Mouse (Mus musculus): ENCODE data around the gene Exosc5. TPM values are rescaled to one million over a fixed set of nuclear protein-coding genes. Genes with fewer than 3 reads are reported as not detected.
A peak's percentile ranks its signal among the peaks of the same experiment; 100 is the strongest.

Gene Exosc5
- polyA plus RNA-seq, 2 experiments, result 63.0 to 64.9 TPM

DNA sequence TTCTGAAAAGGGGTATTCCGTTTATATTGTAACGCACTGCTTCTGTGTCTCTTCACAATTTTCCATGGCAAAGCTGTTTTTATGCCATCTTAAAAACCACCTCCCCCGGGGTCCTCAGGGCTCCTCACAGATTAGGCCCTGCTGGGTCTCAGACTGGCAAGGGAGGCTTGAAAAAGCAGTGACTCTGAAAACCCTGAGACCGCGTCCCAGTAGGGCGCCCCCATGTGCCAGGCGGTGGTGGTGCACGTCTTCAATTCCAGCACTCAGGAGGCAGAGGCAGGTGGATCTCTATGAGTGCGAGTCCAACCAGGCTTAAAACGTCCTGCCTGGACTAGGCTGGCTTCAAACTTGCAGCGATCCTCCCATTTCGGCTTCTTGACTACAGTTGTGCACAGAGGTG lies 41.8 kb downstream of the Exosc5 start:
- DNase-seq (ENCODE audit: low spot score) (no peak), ATAC-seq (ENCODE audit: low FRiP score, low read depth) (no peak)

GRCm38 (mm10) chr7:25702350-25702749 lies 43.4 kb downstream of the Exosc5 start:
- 94% methylated on average over 2 of the region's 2 CpGs for WGBS
- H3K4me2 ChIP-seq (replicated peaks; ENCODE audit: low read depth, low read length, severe bottlenecking), result no peak overlapping the region
- ATAC-seq (ENCODE audit: low FRiP score, low read depth) (no peak), DNase-seq (ENCODE audit: low spot score) (no peak)
- H3K27me3 ChIP-seq (ENCODE audit: control insufficient read depth, insufficient read depth, low read length), result no peaks in the 10 kb centered on the region; the same call in 1 of the 2 replicates
- H3K9ac ChIP-seq (ENCODE audit: low read depth, low read length, severe bottlenecking), result no peak overlapping the region
- H3K36me3 ChIP-seq (ENCODE audit: control insufficient read depth, insufficient read depth, low read length), result no peaks in the 10 kb centered on the region
- H3K4me3 ChIP-seq (replicated peaks; ENCODE audit: low read length), result no peak overlapping the region
- no peak for TF ChIP-seq POLR2A (IDR thresholded peaks at IDR 0.05; ENCODE audit: borderline replicate concordance, extremely low read depth, insufficient read depth, insufficient read length)
- no peak overlapping the region for H3K27ac ChIP-seq (replicated peaks; ENCODE audit: low read depth, low read length)
- no peaks in the 10 kb centered on the region for H3K9me3 ChIP-seq (ENCODE audit: control insufficient read depth, low read length)
- H3K4me1 ChIP-seq (ENCODE audit: control insufficient read depth, insufficient read depth, low read length), result no peaks in the 10 kb centered on the region

More for the DNA sequence above, 41.8 kb downstream of the Exosc5 start:
- Histone ChIP-seq H3K27ac (replicated peaks; ENCODE audit: low read depth, low read length) (no peak overlapping the region), H3K4me2 (replicated peaks; ENCODE audit: low read depth, low read length, severe bottlenecking) (no peak overlapping the region), H3K4me3 (replicated peaks; ENCODE audit: low read length) (no peak overlapping the region), H3K9me3 (ENCODE audit: control insufficient read depth, low read length) (no peaks in the 10 kb centered on the region), H3K36me3 (ENCODE audit: control insufficient read depth, insufficient read depth, low read length) (no peaks in the 10 kb centered on the region), H3K27me3 (ENCODE audit: control insufficient read depth, insufficient read depth, low read length) (no peaks in the 10 kb centered on the region; the same call in 1 of the 2 replicates), H3K4me1 (ENCODE audit: control insufficient read depth, insufficient read depth, low read length) (no peaks in the 10 kb centered on the region), H3K9ac (ENCODE audit: low read depth, low read length, severe bottlenecking) (no peak overlapping the region)
- no peak for TF ChIP-seq POLR2A (IDR thresholded peaks at IDR 0.05; ENCODE audit: borderline replicate concordance, extremely low read depth, insufficient read depth, insufficient read length)
- 78% methylated on average over 12 of the region's 12 CpGs for WGBS

DNA sequence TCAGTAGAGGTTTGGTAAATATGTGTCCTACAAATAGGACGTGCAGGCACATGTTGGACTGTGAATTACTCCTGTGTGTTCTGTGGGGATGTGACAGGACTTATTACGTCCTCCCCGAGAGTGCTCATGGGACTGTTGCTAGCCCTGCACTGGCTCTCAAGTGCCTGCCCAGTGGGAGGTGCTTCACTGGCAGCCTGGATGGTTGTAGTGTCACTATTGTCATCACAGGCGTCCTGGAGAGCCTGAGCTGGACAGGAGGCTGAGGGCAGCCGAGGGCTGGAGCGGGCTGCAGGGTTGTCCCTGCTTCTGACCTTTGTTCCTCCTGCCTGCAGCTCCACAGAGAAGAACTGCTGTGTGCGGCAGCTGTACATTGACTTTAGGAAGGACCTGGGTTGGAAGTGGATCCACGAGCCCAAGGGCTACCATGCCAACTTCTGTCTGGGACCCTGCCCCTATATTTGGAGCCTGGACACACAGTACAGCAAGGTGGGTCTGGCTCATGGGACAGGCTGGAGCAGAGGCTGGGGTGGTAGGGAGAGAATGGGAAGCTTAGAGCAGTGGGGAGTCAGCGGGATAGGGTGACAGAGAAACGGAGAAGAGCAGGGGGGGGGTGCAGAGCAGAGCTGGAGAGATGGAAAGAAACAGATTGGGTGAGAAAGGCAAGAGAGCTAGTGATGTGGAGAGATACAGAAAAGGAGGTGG lies 45.0 kb downstream of the Exosc5 start:
- no peak for ATAC-seq (ENCODE audit: low FRiP score, low read depth)
- no peak overlapping the region for H3K4me3 ChIP-seq (replicated peaks; ENCODE audit: low read length)
- WGBS, result 39% methylated on average over 10 of the region's 10 CpGs
- H3K9me3 ChIP-seq (ENCODE audit: control insufficient read depth, low read length), result no peaks in the 10 kb centered on the region
- H3K36me3 ChIP-seq (ENCODE audit: control insufficient read depth, insufficient read depth, low read length), result no peaks in the 10 kb centered on the region
- no peak overlapping the region for H3K9ac ChIP-seq (ENCODE audit: low read depth, low read length, severe bottlenecking)
- H3K4me1 ChIP-seq (ENCODE audit: control insufficient read depth, insufficient read depth, low read length), result peaks cover 5% of the 10 kb centered on the region; the same call in 1 of the 2 replicates
- no peak for DNase-seq (ENCODE audit: low spot score)
- TF ChIP-seq POLR2A (IDR thresholded peaks at IDR 0.05; ENCODE audit: borderline replicate concordance, extremely low read depth, insufficient read depth, insufficient read length), result no peak
- no peaks in the 10 kb centered on the region; the same call in 1 of the 2 replicates for H3K27me3 ChIP-seq (ENCODE audit: control insufficient read depth, insufficient read depth, low read length)
- no peak overlapping the region for H3K4me2 ChIP-seq (replicated peaks; ENCODE audit: low read depth, low read length, severe bottlenecking)
- no peak overlapping the region for H3K27ac ChIP-seq (replicated peaks; ENCODE audit: low read depth, low read length)

- 6% methylated on average over 27 of the region's 37 CpGs for WGBS
- Histone ChIP-seq H3K4me2 (replicated peaks; ENCODE audit: low read depth, low read length, severe bottlenecking) (peak overlapping the region; percentile 43), H3K4me3 (replicated peaks; ENCODE audit: low read length) (peak overlapping the region; percentile 8; the same call in 1 of the 2 replicates), H3K27me3 (ENCODE audit: control insufficient read depth, insufficient read depth, low read length) (no peaks in the 10 kb centered on the region; the same call in 1 of the 2 replicates), H3K27ac (replicated peaks; ENCODE audit: low read depth, low read length) (no peak overlapping the region), H3K36me3 (ENCODE audit: control insufficient read depth, insufficient read depth, low read length) (no peaks in the 10 kb centered on the region), H3K4me1 (ENCODE audit: control insufficient read depth, insufficient read depth, low read length) (peaks cover 5% of the 10 kb centered on the region; the same call in 1 of the 2 replicates), H3K9ac (ENCODE audit: low read depth, low read length, severe bottlenecking) (0 out of 2 replicates have a peak overlapping the region, but pooled peaks have one; percentile 25), H3K9me3 (ENCODE audit: control insufficient read depth, low read length) (no peaks in the 10 kb centered on the region)
- DNase-seq (ENCODE audit: low spot score) (no peak), ATAC-seq (ENCODE audit: low FRiP score, low read depth) (no peak)
- TF ChIP-seq POLR2A (IDR thresholded peaks at IDR 0.05; ENCODE audit: borderline replicate concordance, extremely low read depth, insufficient read depth, insufficient read length), result no peak
Observed at GRCm38 (mm10) chr7:25704716-25705364, 45.9 kb downstream of the Exosc5 start.

GRCm38 (mm10) chr7:25705801-25706251 lies 46.9 kb downstream of the Exosc5 start:
- WGBS, result 70% methylated on average over 6 of the region's 6 CpGs
- DNase-seq (ENCODE audit: low spot score) (no peak), ATAC-seq (ENCODE audit: low FRiP score, low read depth) (no peak)
- Histone ChIP-seq H3K9me3 (ENCODE audit: control insufficient read depth, low read length) (no peaks in the 10 kb centered on the region), H3K4me3 (replicated peaks; ENCODE audit: low read length) (no peak overlapping the region), H3K27me3 (ENCODE audit: control insufficient read depth, insufficient read depth, low read length) (no peaks in the 10 kb centered on the region; the same call in 1 of the 2 replicates), H3K27ac (replicated peaks; ENCODE audit: low read depth, low read length) (no peak overlapping the region), H3K9ac (ENCODE audit: low read depth, low read length, severe bottlenecking) (no peak overlapping the region), H3K36me3 (ENCODE audit: control insufficient read depth, insufficient read depth, low read length) (no peaks in the 10 kb centered on the region), H3K4me2 (replicated peaks; ENCODE audit: low read depth, low read length, severe bottlenecking) (no peak overlapping the region), H3K4me1 (ENCODE audit: control insufficient read depth, insufficient read depth, low read length) (peaks cover 11% of the 10 kb centered on the region)
- TF ChIP-seq POLR2A (IDR thresholded peaks at IDR 0.05; ENCODE audit: borderline replicate concordance, extremely low read depth, insufficient read depth, insufficient read length), result no peak

All from limb, embryonic 14.5 days (tissue).